Mouse (Mus musculus) liver, embryonic 15.5 days (tissue): ENCODE results near the gene Auh. TPM values are rescaled to one million over a fixed set of nuclear protein-coding genes. Genes with fewer than 3 reads are reported as not detected.

Experiments
- ATAC-seq: fragments of 200-750 bp; cut with Nextera tagmentation; 2 replicates; pipeline ENCODE4 v1.8.0; 2017; ENCODE audit warnings: moderate number of reproducible peaks, mild to moderate bottlenecking, moderate library complexity; ENCODE audit not compliant: insufficient read depth
- H3K27ac ChIP-seq: fragments of 300-500 bp; sonication (generic); replicated peaks from 2 replicates; pipeline ENCODE4 v1.5.1; 2015; ENCODE audit warnings: mild to moderate bottlenecking, inconsistent platforms
- H3K27me3 ChIP-seq: fragments of 300-500 bp; sonication (generic); 2 replicates; pipeline ENCODE4 v1.6.1; 2015; ENCODE audit warnings: mild to moderate bottlenecking, inconsistent platforms
- H3K36me3 ChIP-seq: fragments of 300-500 bp; sonication (generic); replicated peaks from 2 replicates; pipeline ENCODE4 v1.6.1; 2015; ENCODE audit warnings: moderate library complexity, mild to moderate bottlenecking, inconsistent platforms
- H3K4me1 ChIP-seq: fragments of 300-500 bp; sonication (generic); replicated peaks from 2 replicates; pipeline ENCODE4 v1.6.1; 2015; ENCODE audit warnings: inconsistent platforms
- H3K4me2 ChIP-seq: fragments of 300-500 bp; sonication (generic); 2 replicates; pipeline ENCODE4 v1.6.1; 2015; ENCODE audit warnings: moderate library complexity, mild to moderate bottlenecking, inconsistent platforms
- H3K4me3 ChIP-seq: fragments of 300-500 bp; sonication (generic); replicated peaks from 2 replicates; pipeline ENCODE4 v1.5.1; 2015; ENCODE audit warnings: mild to moderate bottlenecking, inconsistent platforms
- H3K9ac ChIP-seq: fragments of 300-500 bp; sonication (generic); 2 replicates; pipeline ENCODE4 v1.6.1; 2015; ENCODE audit warnings: moderate library complexity, mild to moderate bottlenecking, inconsistent platforms
- H3K9me3 ChIP-seq: fragments of 300-500 bp; sonication (generic); replicated peaks from 2 replicates; pipeline ENCODE4 v1.6.1; 2016; ENCODE audit warnings: inconsistent platforms
- WGBS: fragments of 180-500 bp; shearing (Covaris S2); methylation state at CpG from one replicate; pipeline ENCODE4 v1.1.7; 2015; ENCODE audit warnings: mixed read lengths; ENCODE audit not compliant: insufficient replicate concordance; 5-methylcytosine and 5-hydroxymethylcytosine counted together
- polyA plus RNA-seq: library from polyadenylated mRNA; unstranded; fragments of >200 nt; fragmentation: Nextera tagmentation; extraction: Ambion mirVana; gene quantifications from 2 replicates; pipeline ENCODE4 v1.2.1, GENCODE M21; 2015

Auh gene
- polyA plus RNA-seq, 1 experiment from 2014 or later: 30.4 TPM

- H3K9me3 ChIP-seq: no peaks in the 10 kb centered on the region
- ATAC-seq: no peak
- H3K4me3 ChIP-seq: no peak overlapping the region
- no peak overlapping the region for H3K27ac ChIP-seq
- peaks cover 19% of the 10 kb centered on the region; the same call in 1 of the 2 replicates for H3K4me1 ChIP-seq
- H3K9ac ChIP-seq: no peak overlapping the region
- no peaks in the 10 kb centered on the region for H3K27me3 ChIP-seq
- 0 out of 2 replicates have a peak, but pooled peaks cover 11% of the 10 kb centered on the region for H3K36me3 ChIP-seq
- no peak overlapping the region for H3K4me2 ChIP-seq
- 75% methylated on average over 8 of the region's 8 CpGs for WGBS
Observed at GRCm38 (mm10) chr13:52902517-52902916, 27.0 kb downstream of the Auh start.

- ATAC-seq: no peak
- no peak overlapping the region for H3K4me3 ChIP-seq
- H3K9ac ChIP-seq: no peak overlapping the region
- 78% methylated on average over 5 of the region's 5 CpGs for WGBS
- no peak overlapping the region for H3K4me2 ChIP-seq
- no peaks in the 10 kb centered on the region for H3K36me3 ChIP-seq
- no peaks in the 10 kb centered on the region for H3K27me3 ChIP-seq
- no peaks in the 10 kb centered on the region for H3K9me3 ChIP-seq
- peaks cover 18% of the 10 kb centered on the region; the same call in 1 of the 2 replicates for H3K4me1 ChIP-seq
- H3K27ac ChIP-seq: no peak overlapping the region
Observed at GRCm38 (mm10) chr13:52899664-52900063, 29.8 kb downstream of the Auh start.

- no peaks in the 10 kb centered on the region for H3K27me3 ChIP-seq
- 66% methylated on average over 6 of the region's 6 CpGs for WGBS
- no peak overlapping the region for H3K9ac ChIP-seq
- no peaks in the 10 kb centered on the region for H3K36me3 ChIP-seq
- no peak for ATAC-seq
- no peak overlapping the region for H3K4me3 ChIP-seq
- no peaks in the 10 kb centered on the region for H3K9me3 ChIP-seq
- H3K4me1 ChIP-seq: 0 out of 2 replicates have a peak, but pooled peaks cover 3% of the 10 kb centered on the region
- H3K27ac ChIP-seq: no peak overlapping the region
- no peak overlapping the region for H3K4me2 ChIP-seq
Observed at GRCm38 (mm10) chr13:52897806-52898205, 31.7 kb downstream of the Auh start.

GRCm38 (mm10) chr13:52892791-52893190, 36.7 kb downstream of the Auh start:
- Histone ChIP-seq H3K36me3 (no peaks in the 10 kb centered on the region), H3K27me3 (no peaks in the 10 kb centered on the region), H3K9ac (no peak overlapping the region), H3K27ac (no peak overlapping the region), H3K4me1 (0 out of 2 replicates have a peak, but pooled peaks cover 2% of the 10 kb centered on the region), H3K4me2 (no peak overlapping the region), H3K4me3 (no peak overlapping the region), H3K9me3 (no peaks in the 10 kb centered on the region)
- 67% methylated on average over 1 of the region's 1 CpGs for WGBS
- no peak for ATAC-seq

- H3K27ac ChIP-seq: no peak overlapping the region
- ATAC-seq: no peak
- H3K36me3 ChIP-seq: no peaks in the 10 kb centered on the region
- no peaks in the 10 kb centered on the region for H3K9me3 ChIP-seq
- H3K9ac ChIP-seq: no peak overlapping the region
- H3K4me2 ChIP-seq: no peak overlapping the region
- H3K27me3 ChIP-seq: no peaks in the 10 kb centered on the region
- no peak overlapping the region for H3K4me3 ChIP-seq
- 0 out of 2 replicates have a peak, but pooled peaks cover 2% of the 10 kb centered on the region for H3K4me1 ChIP-seq
- WGBS: 32% methylated on average over 10 of the region's 10 CpGs
Observed at GRCm38 (mm10) chr13:52892065-52892503, 37.4 kb downstream of the Auh start.

GRCm38 (mm10) chr13:52890313-52890712, 39.2 kb downstream of the Auh start:
- H3K4me3 ChIP-seq: no peak overlapping the region
- no peaks in the 10 kb centered on the region for H3K27me3 ChIP-seq
- H3K4me1 ChIP-seq: 0 out of 2 replicates have a peak, but pooled peaks cover 2% of the 10 kb centered on the region
- no peak overlapping the region for H3K4me2 ChIP-seq
- H3K27ac ChIP-seq: no peak overlapping the region
- H3K9ac ChIP-seq: no peak overlapping the region
- H3K36me3 ChIP-seq: no peaks in the 10 kb centered on the region
- H3K9me3 ChIP-seq: no peaks in the 10 kb centered on the region
- ATAC-seq: no peak
- 77% methylated on average over 9 of the region's 9 CpGs for WGBS

GRCm38 (mm10) chr13:52886779-52887178, 42.7 kb downstream of the Auh start:
- WGBS: 82% methylated on average over 7 of the region's 7 CpGs
- H3K4me1 ChIP-seq: no peaks in the 10 kb centered on the region
- no peak overlapping the region for H3K9ac ChIP-seq
- no peak for ATAC-seq
- H3K27me3 ChIP-seq: no peaks in the 10 kb centered on the region
- no peak overlapping the region for H3K4me2 ChIP-seq
- no peaks in the 10 kb centered on the region for H3K36me3 ChIP-seq
- no peaks in the 10 kb centered on the region for H3K9me3 ChIP-seq
- no peak overlapping the region for H3K27ac ChIP-seq
- H3K4me3 ChIP-seq: no peak overlapping the region

- Histone ChIP-seq H3K4me2 (no peak overlapping the region), H3K9me3 (no peaks in the 10 kb centered on the region), H3K36me3 (no peaks in the 10 kb centered on the region), H3K4me1 (no peaks in the 10 kb centered on the region), H3K9ac (no peak overlapping the region), H3K27ac (no peak overlapping the region), H3K4me3 (no peak overlapping the region), H3K27me3 (no peaks in the 10 kb centered on the region)
- no peak for ATAC-seq
- WGBS: 75% methylated on average over 4 of the region's 4 CpGs
Observed at GRCm38 (mm10) chr13:52883960-52884326, 45.5 kb downstream of the Auh start.

GRCm38 (mm10) chr13:52883084-52883959, 46.2 kb downstream of the Auh start:
- 79% methylated on average over 19 of the region's 19 CpGs for WGBS
- ATAC-seq: no peak

GRCm38 (mm10) chr13:52880386-52880785, 49.1 kb downstream of the Auh start:
- Histone ChIP-seq H3K27ac (no peak overlapping the region), H3K4me3 (no peak overlapping the region), H3K27me3 (no peaks in the 10 kb centered on the region), H3K4me2 (no peak overlapping the region), H3K4me1 (no peaks in the 10 kb centered on the region), H3K36me3 (no peaks in the 10 kb centered on the region), H3K9ac (no peak overlapping the region), H3K9me3 (no peaks in the 10 kb centered on the region)
- ATAC-seq: no peak
- 54% methylated on average over 5 of the region's 5 CpGs for WGBS

More at GRCm38 (mm10) chr13:52883084-52883959, 46.2 kb downstream of the Auh start:
- no peaks in the 10 kb centered on the region for H3K9me3 ChIP-seq
- H3K4me2 ChIP-seq: no peak overlapping the region
- no peaks in the 10 kb centered on the region for H3K4me1 ChIP-seq
- H3K36me3 ChIP-seq: no peaks in the 10 kb centered on the region
- no peak overlapping the region for H3K27ac ChIP-seq
- no peak overlapping the region for H3K9ac ChIP-seq
- no peak overlapping the region for H3K4me3 ChIP-seq
- no peaks in the 10 kb centered on the region for H3K27me3 ChIP-seq

- Histone ChIP-seq H3K27ac (no peak overlapping the region), H3K27me3 (no peaks in the 10 kb centered on the region), H3K4me1 (no peaks in the 10 kb centered on the region), H3K36me3 (no peaks in the 10 kb centered on the region), H3K9ac (no peak overlapping the region), H3K9me3 (no peaks in the 10 kb centered on the region), H3K4me3 (no peak overlapping the region), H3K4me2 (no peak overlapping the region)
- WGBS: 77% methylated on average over 12 of the region's 12 CpGs
- no peak for ATAC-seq
Observed at GRCm38 (mm10) chr13:52879918-52880317, 49.6 kb downstream of the Auh start.
